Mouse (Mus musculus) gastrocnemius, postnatal 25 days (tissue): ENCODE results near the gene Gm20538. TPM values are rescaled to one million over a fixed set of nuclear protein-coding genes. Genes with fewer than 3 reads are reported as not detected.

Experiments used
- DNase-seq: peaks from one replicate; pipeline ENCODE4 v3.0.0; 2022
- total RNA-seq, 2 experiments: library from RNA; stranded (reverse); gene quantifications; 1 replicate in 1 of 2; 2 replicates in 1 of 2; pipeline ENCODE4 v1.2.3; 2021

Gene Gm20538
- total RNA-seq, 2 experiments from 2014 or later = not detected

DNA sequence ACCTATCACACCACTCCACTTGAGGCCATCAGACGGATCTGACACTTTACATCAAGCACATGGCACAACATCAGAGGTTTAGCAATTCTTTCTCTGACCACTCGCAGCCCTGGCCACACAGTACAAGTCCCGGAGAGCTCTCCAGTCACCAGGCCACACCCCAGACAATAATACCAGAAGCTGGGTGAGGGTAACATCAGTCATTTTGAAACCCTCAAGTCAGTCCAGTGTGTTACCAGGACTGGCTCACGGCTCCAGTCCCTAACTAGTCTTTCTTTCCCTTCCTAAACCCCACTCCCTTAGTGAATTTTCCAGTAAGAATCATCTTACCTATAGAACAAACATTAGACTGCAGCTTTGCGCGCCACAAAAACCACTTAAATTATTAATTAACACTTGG lies 22.6 kb downstream of the Gm20538 start:
- no peak for DNase-seq

DNA sequence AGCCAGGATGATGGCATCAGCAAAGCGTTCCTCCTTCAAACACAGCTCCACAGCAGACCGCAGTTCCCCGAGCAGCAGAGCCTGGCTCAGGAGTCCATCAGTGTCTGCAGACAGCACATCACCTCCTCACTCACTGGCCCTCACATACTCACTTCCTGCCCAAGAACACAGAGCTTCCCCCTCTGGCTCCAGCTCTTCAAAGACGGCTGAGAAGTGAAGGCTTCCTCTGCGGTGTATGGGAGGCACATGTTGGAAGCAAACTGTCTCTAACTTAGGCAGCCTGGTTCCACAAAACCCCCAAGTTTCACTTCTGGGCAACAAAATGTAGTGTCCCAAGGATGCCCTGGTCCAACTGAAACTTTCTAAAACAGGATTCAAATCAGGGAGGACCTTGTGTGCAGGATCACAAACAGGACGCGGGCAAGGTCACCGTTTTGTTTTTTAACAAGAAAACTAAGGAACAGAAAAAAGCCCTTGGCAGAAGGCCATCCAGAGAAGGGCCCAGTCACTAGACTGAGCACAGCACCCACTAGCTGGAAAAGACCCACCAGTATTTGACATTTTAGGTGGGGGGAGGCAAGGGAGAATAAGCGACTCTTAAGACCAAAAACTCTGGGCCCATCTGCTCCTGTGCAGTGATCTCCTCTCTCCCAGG lies 27.0 kb downstream of the Gm20538 start:
- DNase-seq = no peak

- DNase-seq = peak; percentile 52
These were observed 33.5 kb downstream of the Gm20538 start for GRCm38 (mm10) chr19:44519152-44519551.

- no peak for DNase-seq
These were observed 34.4 kb downstream of the Gm20538 start for GRCm38 (mm10) chr19:44517996-44518768.

- DNase-seq = no peak
These were observed 36.9 kb downstream of the Gm20538 start for GRCm38 (mm10) chr19:44515769-44516168.

DNA sequence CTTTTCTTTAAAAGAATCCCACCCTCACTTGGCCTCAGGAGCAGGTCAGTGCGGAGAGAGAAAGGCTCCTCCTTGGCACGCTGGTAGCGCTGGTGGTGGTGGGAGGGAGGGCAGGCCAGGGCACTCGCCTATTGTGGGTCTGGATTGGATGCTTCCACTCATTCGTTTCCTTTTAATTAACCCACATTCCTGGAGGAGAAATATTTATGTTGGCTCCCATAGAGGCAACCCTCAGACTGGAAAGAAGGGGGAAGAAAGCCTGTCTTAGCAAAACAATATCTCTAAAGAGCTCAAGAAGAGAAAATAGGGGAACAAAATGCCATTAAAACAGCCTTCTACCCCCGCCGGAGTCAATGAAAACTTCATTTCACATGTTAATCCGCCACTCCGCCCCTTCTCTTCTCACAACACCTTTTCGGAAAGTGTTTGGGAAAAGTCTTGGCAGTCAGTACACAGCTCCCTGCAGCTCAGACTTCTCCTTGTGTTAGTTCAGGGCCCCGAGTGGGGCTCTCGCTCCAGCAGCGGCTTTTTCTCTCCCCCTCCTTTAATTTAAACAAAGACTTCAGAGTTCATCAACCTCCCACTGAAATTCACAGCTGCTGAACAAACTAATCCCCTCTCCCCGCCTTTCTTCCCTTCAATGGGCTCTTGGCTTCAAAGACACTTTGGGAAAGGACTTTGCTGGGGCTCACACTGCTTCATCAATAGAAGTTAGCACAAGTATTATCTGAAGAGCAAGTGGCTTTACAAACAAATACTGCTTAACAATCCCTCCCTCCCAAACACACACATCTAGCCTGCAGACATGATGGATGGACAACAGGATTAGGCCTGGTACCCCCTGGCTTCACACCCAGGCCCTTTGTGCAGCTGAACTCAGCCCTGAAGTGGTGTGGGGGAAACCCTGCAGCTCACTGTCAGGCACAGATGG lies 37.8 kb downstream of the Gm20538 start:
- no peak for DNase-seq

- no peak for DNase-seq
These were observed 38.6 kb downstream of the Gm20538 start for GRCm38 (mm10) chr19:44513921-44514482.

DNA sequence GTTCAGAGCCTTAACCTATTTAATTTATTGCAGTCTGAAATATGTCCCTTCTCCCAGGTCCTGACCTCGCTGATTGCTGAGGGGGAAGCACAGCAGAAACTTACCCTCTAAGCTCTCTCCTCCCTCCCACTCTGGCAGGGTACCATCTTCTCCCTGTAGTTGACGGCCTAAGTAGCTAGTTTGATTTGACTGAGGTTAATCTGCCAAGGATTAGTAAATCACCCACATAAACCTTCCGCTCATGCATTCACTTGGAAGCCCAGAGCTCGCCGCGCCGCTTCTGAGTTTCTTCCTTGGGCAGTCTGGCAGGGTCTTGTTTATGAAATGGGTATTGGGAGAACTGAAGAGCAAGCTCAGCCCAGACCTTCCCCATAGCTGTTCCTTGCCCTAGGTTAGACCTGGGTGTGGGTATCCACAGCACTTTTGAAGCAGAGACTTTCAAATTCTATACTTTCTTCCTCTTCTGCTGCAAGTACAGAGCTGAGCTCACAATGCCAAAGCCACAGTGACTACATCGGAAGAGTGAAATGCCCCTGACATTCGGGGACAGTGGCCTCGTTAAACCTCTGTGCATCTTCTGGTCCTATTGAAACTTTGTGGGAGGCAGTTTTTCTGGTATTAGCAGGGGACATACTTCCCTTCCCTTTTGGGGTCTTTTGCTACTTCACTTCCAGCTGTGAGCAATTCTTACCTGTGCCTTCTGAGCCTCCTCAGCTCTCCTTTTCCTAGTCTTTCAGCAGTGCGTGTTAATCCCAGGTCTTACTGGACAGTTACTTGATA lies 39.4 kb downstream of the Gm20538 start:
- DNase-seq = no peak

DNA sequence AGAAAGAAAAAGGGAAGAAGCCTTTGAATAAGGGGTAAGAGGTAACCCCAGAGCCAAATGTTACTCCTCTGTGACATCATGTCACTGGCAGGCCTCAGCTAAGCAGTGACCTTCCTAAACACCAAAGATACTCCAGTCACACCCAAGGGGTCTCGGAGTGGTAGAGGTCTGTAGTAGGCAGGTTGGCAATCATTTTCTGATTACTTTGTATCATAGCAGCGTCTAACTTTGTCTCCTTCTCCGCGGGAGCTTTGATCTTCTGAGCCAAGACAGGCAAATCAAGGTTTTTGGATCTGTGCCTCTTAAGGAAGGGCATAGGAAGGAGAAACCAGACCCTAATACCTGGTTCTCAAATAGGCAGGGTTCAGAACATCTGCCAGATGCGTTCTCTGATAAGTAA lies 40.0 kb downstream of the Gm20538 start:
- no peak for DNase-seq

GRCm38 (mm10) chr19:44511451-44512231 lies 41.0 kb downstream of the Gm20538 start:
- DNase-seq = no peak

- DNase-seq = no peak
These were observed 42.0 kb downstream of the Gm20538 start for GRCm38 (mm10) chr19:44510534-44511175.

- DNase-seq = peak; percentile 30
These were observed 49.9 kb downstream of the Gm20538 start for GRCm38 (mm10) chr19:44502741-44503140.

GRCm38 (mm10) chr19:44501925-44502324 lies 50.7 kb downstream of the Gm20538 start:
- no peak for DNase-seq

DNA sequence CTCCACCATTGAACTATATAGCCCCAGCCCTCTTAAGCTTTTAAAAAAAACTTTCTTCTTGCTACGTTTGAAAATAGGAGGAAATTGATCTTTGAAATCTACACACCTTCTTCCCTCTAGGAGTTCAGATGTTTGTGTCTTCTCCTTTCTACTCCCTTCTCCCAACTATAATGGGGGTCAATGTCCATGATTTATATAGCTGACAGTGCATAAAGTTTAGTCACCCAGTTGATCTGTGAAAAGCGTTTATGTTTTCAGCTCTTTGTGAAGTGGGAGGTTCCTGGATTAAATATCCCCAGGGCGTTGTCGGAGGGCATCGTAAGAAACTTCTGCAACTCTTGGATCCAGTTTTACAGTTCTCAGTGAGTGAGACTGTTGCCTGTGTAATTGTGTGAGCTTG lies 52.4 kb downstream of the Gm20538 start:
- no peak for DNase-seq

- no peak for DNase-seq
These were observed 53.7 kb downstream of the Gm20538 start for GRCm38 (mm10) chr19:44498936-44499335.

GRCm38 (mm10) chr19:44496941-44497340 lies 55.7 kb downstream of the Gm20538 start:
- no peak for DNase-seq

DNA sequence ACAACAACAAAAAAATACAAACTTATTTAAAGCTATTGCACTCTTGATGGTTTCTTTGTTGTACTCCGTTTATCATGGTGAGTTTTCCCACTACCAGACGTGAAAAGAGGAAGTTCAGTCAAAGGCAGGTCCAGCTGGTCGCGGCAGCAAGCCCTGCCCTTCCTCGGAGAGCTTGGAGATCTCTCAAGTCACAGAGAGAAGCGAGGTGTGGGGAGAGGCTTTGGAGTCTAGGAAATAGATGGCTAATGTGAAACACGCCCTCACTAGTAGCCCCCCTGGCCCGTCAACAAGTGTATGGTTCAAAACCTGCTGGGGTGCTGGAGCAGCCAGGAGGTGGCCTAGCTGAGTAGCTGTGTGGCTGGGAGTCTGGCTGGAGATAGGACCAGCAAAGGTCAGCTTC lies 56.1 kb downstream of the Gm20538 start:
- no peak for DNase-seq
